Mouse (Mus musculus): ENCODE data around the gene Limch1.

GRCm38 (mm10) chr5:67025581-67025980 is 280.0 kb downstream of the Limch1 start:
- TF ChIP-seq FLI1 (IDR thresholded peaks at IDR 0.05; ENCODE audit: low read length) (no peak), GATA1 (IDR thresholded peaks at IDR 0.05; ENCODE audit: borderline replicate concordance, low read length) (no peak)
